ENCODE assay signal across 8 mouse cellular contexts in genomic region chr3:88010634-88011265, GRCm38 (mm10). TPM values are rescaled to one million over a fixed set of nuclear protein-coding genes. Genes with fewer than 3 reads are reported as not detected.
A peak's percentile ranks its signal among the peaks of the same experiment; 100 is the strongest.
DNase-seq lines count a peak whose midpoint lies in the region; TF ChIP-seq lines count a peak whose summit lies in the region.
"Had no signal": no experiment of that assay in that cellular context is flagged by ENCODE, and none has a peak within 500 bp of the region (broad histone marks: within the 10 kb centered on the region; RNA-seq: fewer than 3 reads in every experiment).

No protein-coding gene starts in this region.

- no peak for TF ChIP-seq EP300 in ES-Bruce4 (IDR thresholded peaks at IDR 0.05; ENCODE audit: insufficient read depth, low read depth, low read length)

- no peak for TF ChIP-seq POLR2A in ES-Bruce4 (IDR thresholded peaks at IDR 0.05; ENCODE audit: insufficient read depth, low read length)

- no peaks in the 10 kb centered on the region for H3K9me3 ChIP-seq in ES-Bruce4 (replicated peaks; ENCODE audit: control insufficient read depth, insufficient read depth, low read length, poor library complexity, severe bottlenecking)

- no peak overlapping the region for H3K4me3 ChIP-seq in ES-Bruce4 (ENCODE audit: low read depth, low read length)

- H3K27ac ChIP-seq in ES-Bruce4 (ENCODE audit: insufficient read depth, low read length), result no peak overlapping the region

- no peaks in the 10 kb centered on the region for H3K36me3 ChIP-seq in ES-Bruce4 (ENCODE audit: control insufficient read depth, insufficient read depth, low read length, poor library complexity, severe bottlenecking)

- H3K9ac ChIP-seq in ES-Bruce4 (ENCODE audit: low read depth, poor library complexity, severe bottlenecking), result no peak overlapping the region

- H3K27me3 ChIP-seq in ES-Bruce4 (ENCODE audit: control insufficient read depth, insufficient read depth, low read length, poor library complexity, severe bottlenecking), result no peaks in the 10 kb centered on the region

- no peaks in the 10 kb centered on the region for H3K4me1 ChIP-seq in ES-Bruce4 (ENCODE audit: control insufficient read depth, insufficient read depth, low read length)

- DNase-seq in layer of hippocampus, postnatal 10 days (ENCODE audit: low spot score in 2 of 2), result peak; percentile 26 to 37
- DNase-seq in layer of hippocampus, adult 11-12 months (ENCODE audit: low spot score), result no peak
- peak; percentile 24 for DNase-seq in adipocyte (ENCODE audit: low spot score)
- peak; percentile 66 for DNase-seq in lung, postnatal 36 days
- DNase-seq in right cerebral cortex, postnatal 36 days (ENCODE audit: low spot score in 2 of 2), result no peak
- no peak for DNase-seq in testis, postnatal 10 days (ENCODE audit: low spot score)

- peak; percentile 62 for TF ChIP-seq CTCF in ES-Bruce4 (IDR thresholded peaks at IDR 0.05; ENCODE audit: low read depth, low read length)

RNA-seq across cellular contexts. Expression of gene Bcan, which starts 10.7 kb away (rescaled TPM):
- 100 to 1,000 TPM; 350 to 399 TPM for total RNA-seq in layer of hippocampus, postnatal 10 days (2021)
- polyA plus RNA-seq in ES-Bruce4 (2011; ENCODE audit: insufficient read depth, insufficient read length, low read depth, missing spikeins), result 1.1 TPM in 2 replicates

RNA-seq across cellular contexts. Expression of gene Hapln2, which starts 16.6 kb away (rescaled TPM):
- 1 to 10 TPM in 1 of 2 experiments, under 1 TPM in 1; 0.42 to 1.0 TPM for total RNA-seq in layer of hippocampus, postnatal 10 days (2021)
- polyA plus RNA-seq in ES-Bruce4 (2011; ENCODE audit: insufficient read depth, insufficient read length, low read depth, missing spikeins), result not detected in 2 replicates
- polyA plus RNA-seq: intestine, embryonic 14.5 days had no signal

RNA-seq across cellular contexts. Expression of gene Gpatch4, which starts 32.2 kb away (rescaled TPM):
- total RNA-seq in layer of hippocampus, postnatal 10 days (2021), result 10 to 100 TPM; 20.9 to 27.1 TPM
- 27.7 and 27.8 TPM in 2 replicates for polyA plus RNA-seq in ES-Bruce4 (2011; ENCODE audit: insufficient read depth, insufficient read length, low read depth, missing spikeins)

RNA-seq across cellular contexts. Expression of gene Nes, which starts 39.9 kb away (rescaled TPM):
- total RNA-seq in layer of hippocampus, postnatal 10 days (2021), result 10 to 100 TPM; 14.7 to 18.5 TPM
- 34.5 and 36.0 TPM in 2 replicates for polyA plus RNA-seq in ES-Bruce4 (2011; ENCODE audit: insufficient read depth, insufficient read length, low read depth, missing spikeins)

RNA-seq across cellular contexts. Expression of gene Naxe, which starts 47.5 kb away (rescaled TPM):
- total RNA-seq in layer of hippocampus, postnatal 10 days (2021), result 10 to 100 TPM; 68.4 to 70.1 TPM
- 63.0 and 67.1 TPM in 2 replicates for polyA plus RNA-seq in ES-Bruce4 (2011; ENCODE audit: insufficient read depth, insufficient read length, low read depth, missing spikeins)

Comparison
In these comparisons a context has a peak if more than half of its experiments do, and no peak if none do; other contexts are left out.
1. DNase-seq: peak in layer of hippocampus, postnatal 10 days (2 of 2), adipocyte (single experiment) and lung, postnatal 36 days (single experiment); none in layer of hippocampus, adult 11-12 months (single experiment), right cerebral cortex, postnatal 36 days (0 of 2) and testis, postnatal 10 days (single experiment).